Mouse (Mus musculus) midbrain, embryonic 11.5 days (tissue): ENCODE measurements around the gene Syn2. TPM values are rescaled to one million over a fixed set of nuclear protein-coding genes. Genes with fewer than 3 reads are reported as not detected.

Experiments used
- ATAC-seq: fragments of 200-750 bp; cut with Nextera tagmentation; 2 replicates; pipeline ENCODE4 v1.8.0; 2017; ENCODE audit warnings: moderate TSS enrichment, moderate library complexity; ENCODE audit not compliant: low FRiP score
- DNase-seq: peaks from one replicate; pipeline ENCODE4 v3.0.0; 2015; ENCODE audit warnings: low spot score; ENCODE audit errors: missing footprints
- H3K27ac ChIP-seq: fragments of 300-500 bp; sonication (generic); 2 replicates; pipeline ENCODE4 v1.5.1; 2014; ENCODE audit warnings: low read depth, low read length
- H3K27me3 ChIP-seq: fragments of 300-500 bp; sonication (generic); 2 replicates; pipeline ENCODE4 v1.6.1; 2014; ENCODE audit warnings: mild to moderate bottlenecking, low read length, moderate library complexity, mixed read lengths; ENCODE audit not compliant: control insufficient read depth, insufficient read depth
- H3K36me3 ChIP-seq: fragments of 300-500 bp; sonication (generic); 2 replicates; pipeline ENCODE4 v1.6.1; 2014; ENCODE audit warnings: mild to moderate bottlenecking, low read length, moderate library complexity, mixed read lengths; ENCODE audit not compliant: control insufficient read depth, insufficient read depth
- H3K4me1 ChIP-seq: fragments of 300-500 bp; sonication (generic); 2 replicates; pipeline ENCODE4 v1.6.1; 2014; ENCODE audit warnings: low read length; ENCODE audit not compliant: control insufficient read depth, insufficient read depth
- H3K4me2 ChIP-seq: fragments of 300-500 bp; sonication (generic); 2 replicates; pipeline ENCODE4 v1.6.1; 2014; ENCODE audit warnings: mild to moderate bottlenecking, moderate library complexity
- H3K4me3 ChIP-seq: fragments of 300-500 bp; sonication (generic); 2 replicates; pipeline ENCODE4 v1.5.1; 2014; ENCODE audit warnings: low read depth, low read length
- H3K9ac ChIP-seq: fragments of 300-500 bp; sonication (generic); 2 replicates; pipeline ENCODE4 v1.6.1; 2014; ENCODE audit warnings: low read length
- H3K9me3 ChIP-seq: fragments of 300-500 bp; sonication (generic); 2 replicates; pipeline ENCODE4 v1.6.1; 2016; ENCODE audit warnings: low read length; ENCODE audit not compliant: control insufficient read depth
- WGBS: fragments of 180-500 bp; shearing (Covaris S2); extraction: QIAGEN DNeasy Blood & Tissue Kit; methylation state at CpG from one replicate; pipeline ENCODE4 v1.1.7; 2014; 5-methylcytosine and 5-hydroxymethylcytosine counted together
- polyA plus RNA-seq: library from polyadenylated mRNA; unstranded; fragments of >200 nt; fragmentation: Nextera tagmentation; extraction: Ambion mirVana; gene quantifications from 2 replicates; pipeline ENCODE4 v1.2.1, GENCODE M21; 2014

The Syn2 gene
- polyA plus RNA-seq, 1 experiment from 2014 or later: 2.7 TPM

DNA sequence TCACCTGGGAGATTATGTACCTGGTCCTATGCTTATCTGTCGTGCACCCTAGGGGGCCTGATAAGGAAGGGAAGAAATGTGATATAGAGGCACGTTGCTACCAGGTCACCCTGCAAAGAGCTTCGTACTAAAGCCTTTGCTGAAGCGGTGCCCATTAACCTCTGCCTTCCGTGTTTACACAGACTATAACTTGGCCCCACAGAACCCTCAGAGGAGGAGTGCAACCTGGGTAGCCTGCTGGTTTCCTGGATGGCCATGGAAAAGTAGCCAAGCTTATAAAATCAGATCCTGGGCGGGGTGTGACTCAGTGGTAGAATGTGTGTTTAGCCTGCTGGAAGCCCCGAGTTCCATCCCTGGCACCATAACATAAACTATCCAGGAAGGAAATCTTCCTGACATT, 179.2 kb downstream of the Syn2 start:
- no peak for DNase-seq
- Histone ChIP-seq H3K27me3 (no peaks in the 10 kb centered on the region), H3K4me1 (no peaks in the 10 kb centered on the region), H3K4me3 (no peak overlapping the region), H3K9me3 (no peaks in the 10 kb centered on the region), H3K4me2 (no peak overlapping the region), H3K9ac (no peak overlapping the region), H3K27ac (no peak overlapping the region), H3K36me3 (no peaks in the 10 kb centered on the region)
- 83% methylated on average over 7 of the region's 7 CpGs for WGBS
- no peak for ATAC-seq

DNA sequence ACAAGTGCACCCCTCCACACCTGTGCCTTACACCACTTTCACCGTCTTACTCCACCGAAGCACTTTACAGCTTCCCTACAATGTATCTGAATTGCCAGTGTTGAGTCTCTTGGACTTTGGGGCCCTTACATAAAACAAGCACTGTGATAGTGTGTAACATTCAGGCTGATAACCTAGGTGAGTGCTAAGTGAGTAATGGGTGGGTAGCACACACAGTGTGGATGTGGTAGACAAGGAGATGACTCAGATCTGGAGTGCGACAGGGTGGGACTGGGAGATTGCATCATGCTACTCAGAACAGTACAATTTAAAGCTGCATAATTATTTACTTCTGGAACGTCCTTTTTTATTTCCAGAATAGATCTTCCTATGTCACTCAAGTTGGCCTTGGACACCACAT, 181.1 kb downstream of the Syn2 start:
- no peaks in the 10 kb centered on the region for H3K4me1 ChIP-seq
- no peaks in the 10 kb centered on the region for H3K9me3 ChIP-seq
- H3K9ac ChIP-seq: no peak overlapping the region
- ATAC-seq: no peak
- no peak for DNase-seq
- no peak overlapping the region for H3K4me3 ChIP-seq
- H3K36me3 ChIP-seq: no peaks in the 10 kb centered on the region
- H3K4me2 ChIP-seq: no peak overlapping the region
- H3K27me3 ChIP-seq: no peaks in the 10 kb centered on the region
- no peak overlapping the region for H3K27ac ChIP-seq
- WGBS: 88% methylated on average over 4 of the region's 4 CpGs

DNA sequence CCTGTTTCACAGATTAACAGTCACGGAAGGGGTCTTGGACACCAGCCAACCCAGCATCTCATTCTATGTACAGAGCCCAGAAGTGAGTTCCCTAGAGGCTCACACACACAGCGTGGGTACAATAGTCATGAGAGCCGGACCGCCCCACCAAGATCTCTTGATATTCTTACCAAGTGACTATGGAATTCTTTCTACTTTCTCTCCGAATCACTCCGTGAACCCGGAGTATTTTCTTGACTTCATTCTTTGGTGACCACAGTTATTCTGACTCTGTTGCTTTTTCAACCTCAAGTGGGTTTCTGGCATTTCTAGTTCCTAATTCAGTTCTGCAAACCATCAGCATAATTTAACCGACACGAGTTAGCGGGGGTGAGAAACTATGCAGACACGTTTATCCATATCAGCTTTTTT, 182.1 kb downstream of the Syn2 start:
- 90% methylated on average over 11 of the region's 11 CpGs for WGBS
- H3K9ac ChIP-seq: no peak overlapping the region
- H3K27ac ChIP-seq: no peak overlapping the region
- DNase-seq (no peak), ATAC-seq (no peak)
- H3K4me2 ChIP-seq: no peak overlapping the region
- H3K36me3 ChIP-seq: no peaks in the 10 kb centered on the region
- no peaks in the 10 kb centered on the region for H3K27me3 ChIP-seq
- H3K9me3 ChIP-seq: no peaks in the 10 kb centered on the region
- no peaks in the 10 kb centered on the region for H3K4me1 ChIP-seq
- no peak overlapping the region for H3K4me3 ChIP-seq

DNA sequence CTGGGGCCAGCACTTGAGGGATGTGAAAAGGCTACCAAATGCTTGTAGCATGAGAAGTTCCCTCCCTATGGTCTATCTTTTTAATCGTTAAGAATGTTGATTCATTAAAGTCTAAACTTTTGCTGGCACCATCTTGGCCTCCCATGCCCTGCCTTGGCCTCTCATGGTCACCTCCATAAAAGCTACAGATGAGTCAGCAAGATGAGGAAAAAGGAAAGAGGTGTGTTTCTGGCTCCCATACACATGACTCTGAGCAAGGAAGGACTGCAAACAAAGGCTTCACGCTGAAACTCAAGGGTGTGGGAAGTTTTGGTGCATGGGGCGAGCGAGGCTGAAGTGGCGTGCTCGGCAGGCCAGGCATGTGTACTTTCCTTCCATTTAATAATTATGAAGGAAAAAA, 184.1 kb downstream of the Syn2 start:
- no peak overlapping the region for H3K4me2 ChIP-seq
- DNase-seq: no peak
- H3K4me1 ChIP-seq: no peaks in the 10 kb centered on the region
- no peaks in the 10 kb centered on the region for H3K9me3 ChIP-seq
- H3K4me3 ChIP-seq: no peak overlapping the region
- no peaks in the 10 kb centered on the region for H3K36me3 ChIP-seq
- no peak overlapping the region for H3K9ac ChIP-seq
- no peaks in the 10 kb centered on the region for H3K27me3 ChIP-seq
- no peak overlapping the region for H3K27ac ChIP-seq
- ATAC-seq: no peak
- WGBS: 90% methylated on average over 6 of the region's 6 CpGs

DNA sequence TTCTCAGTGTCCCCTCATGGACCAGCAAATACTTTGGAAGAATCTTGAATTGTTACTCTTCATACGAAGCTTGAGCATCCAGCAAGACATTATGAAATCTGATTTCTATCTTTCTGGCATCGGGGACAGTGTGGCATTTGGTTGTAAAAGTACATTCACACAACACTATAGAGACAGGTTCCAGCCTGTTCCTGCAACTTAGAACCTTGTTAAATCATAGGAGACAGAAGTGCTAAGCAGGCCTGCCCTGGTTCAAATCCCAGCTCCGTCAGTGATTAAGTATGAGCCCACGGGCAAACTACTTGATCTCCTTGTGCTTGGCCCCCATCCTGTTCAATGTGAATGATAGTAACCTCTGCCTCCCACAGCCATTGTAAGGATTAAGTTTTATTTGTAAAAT, 185.0 kb downstream of the Syn2 start:
- ATAC-seq (no peak), DNase-seq (no peak)
- no peaks in the 10 kb centered on the region for H3K36me3 ChIP-seq
- H3K4me2 ChIP-seq: no peak overlapping the region
- H3K27me3 ChIP-seq: no peaks in the 10 kb centered on the region
- 87% methylated on average over 4 of the region's 4 CpGs for WGBS
- no peaks in the 10 kb centered on the region for H3K4me1 ChIP-seq
- H3K9ac ChIP-seq: no peak overlapping the region
- H3K9me3 ChIP-seq: no peaks in the 10 kb centered on the region
- H3K27ac ChIP-seq: no peak overlapping the region
- H3K4me3 ChIP-seq: no peak overlapping the region

DNA sequence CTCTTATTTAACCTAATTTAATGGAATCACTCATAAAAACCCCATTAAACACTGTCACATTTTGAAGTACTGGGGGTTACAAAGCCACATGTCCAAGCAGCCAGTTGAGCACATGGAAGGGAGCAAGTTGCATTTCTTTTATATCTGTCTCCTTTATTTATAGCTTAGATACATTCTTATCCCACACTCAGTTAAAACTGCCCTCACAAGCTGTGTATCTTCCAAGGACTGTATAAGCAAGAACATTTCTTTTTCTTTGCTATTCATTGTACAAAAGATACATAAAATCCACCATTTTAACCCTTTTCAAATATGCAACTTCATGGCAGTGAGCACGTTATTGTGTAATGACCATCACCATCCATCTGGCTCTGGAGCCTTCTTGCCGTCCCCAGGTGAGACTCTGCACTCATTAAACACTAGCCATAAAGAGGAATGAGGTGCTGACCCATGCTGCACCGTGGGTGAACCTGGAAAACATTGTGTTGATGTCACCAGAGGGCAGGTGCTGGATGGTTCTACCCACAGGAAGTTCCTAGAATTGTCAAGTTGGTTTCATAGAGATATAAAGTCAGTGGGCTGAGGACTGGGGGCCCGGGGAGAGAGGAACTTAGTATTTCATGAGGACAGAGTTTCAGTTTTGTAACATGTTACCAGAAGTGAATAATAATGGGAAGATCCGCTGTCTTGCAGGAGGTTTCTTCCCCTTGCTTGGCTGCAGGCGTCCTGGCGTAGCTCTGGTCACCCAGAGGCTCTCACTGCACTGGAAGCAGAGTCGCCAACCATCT, 186.4 kb downstream of the Syn2 start:
- no peak overlapping the region for H3K4me3 ChIP-seq

DNA sequence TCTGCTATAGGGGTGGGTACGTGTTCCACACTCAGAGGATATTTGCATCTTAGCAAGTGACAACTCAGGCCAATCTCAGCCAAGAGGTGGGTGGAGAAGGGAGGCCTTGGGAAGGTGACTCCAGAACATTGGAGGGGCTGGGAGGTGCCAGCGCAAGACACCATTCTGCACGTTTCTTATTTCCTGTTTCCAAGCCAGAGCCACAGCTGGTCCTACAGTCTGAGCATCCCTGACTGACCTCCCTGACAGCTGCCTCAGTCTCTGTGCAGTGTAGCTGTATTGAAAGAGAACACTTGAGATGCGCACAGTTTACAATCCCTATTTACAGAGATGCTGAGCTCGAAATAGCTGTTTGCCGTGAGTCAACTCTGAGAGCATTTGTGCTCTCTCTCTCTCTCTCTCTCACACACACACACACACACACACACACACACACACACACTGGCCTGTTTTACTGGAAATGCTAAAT, 187.2 kb downstream of the Syn2 start:
- Histone ChIP-seq H3K4me2 (no peak overlapping the region), H3K4me1 (no peaks in the 10 kb centered on the region), H3K9ac (no peak overlapping the region), H3K4me3 (no peak overlapping the region), H3K27me3 (no peaks in the 10 kb centered on the region), H3K9me3 (no peaks in the 10 kb centered on the region), H3K27ac (no peak overlapping the region), H3K36me3 (no peaks in the 10 kb centered on the region)
- DNase-seq (no peak), ATAC-seq (no peak)
- 70% methylated on average over 6 of the region's 6 CpGs for WGBS

More for the DNA sequence above, 186.4 kb downstream of the Syn2 start:
- H3K36me3 ChIP-seq: no peaks in the 10 kb centered on the region
- H3K9ac ChIP-seq: no peak overlapping the region
- H3K27me3 ChIP-seq: no peaks in the 10 kb centered on the region
- no peaks in the 10 kb centered on the region for H3K9me3 ChIP-seq
- 86% methylated on average over 8 of the region's 8 CpGs for WGBS
- H3K27ac ChIP-seq: no peak overlapping the region
- no peak overlapping the region for H3K4me2 ChIP-seq
- DNase-seq: no peak
- no peaks in the 10 kb centered on the region for H3K4me1 ChIP-seq
- no peak for ATAC-seq

DNA sequence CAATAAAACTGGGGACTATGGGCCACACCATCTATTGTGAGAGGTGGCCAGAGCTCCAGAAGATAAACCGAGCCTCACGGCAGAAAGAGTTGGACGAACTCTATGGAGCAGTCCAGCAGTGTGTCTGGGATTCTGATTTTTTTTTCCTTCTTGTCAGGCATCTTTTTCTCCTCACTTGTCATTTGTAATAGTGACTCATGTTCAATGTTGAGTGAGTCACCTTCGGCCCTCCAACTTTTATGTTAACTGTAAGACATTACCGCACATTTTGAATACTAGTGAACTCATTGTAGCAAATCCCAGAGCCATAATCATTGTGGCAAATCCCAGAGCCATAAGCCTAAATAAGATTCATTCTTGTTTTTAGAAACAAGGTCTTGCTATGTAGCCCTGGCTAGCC, 188.3 kb downstream of the Syn2 start:
- DNase-seq (no peak), ATAC-seq (no peak)
- Histone ChIP-seq H3K4me1 (no peaks in the 10 kb centered on the region), H3K9me3 (no peaks in the 10 kb centered on the region; the same call in 1 of the 2 replicates), H3K27me3 (no peaks in the 10 kb centered on the region), H3K9ac (no peak overlapping the region), H3K27ac (no peak overlapping the region), H3K4me2 (no peak overlapping the region), H3K36me3 (no peaks in the 10 kb centered on the region), H3K4me3 (no peak overlapping the region)
- 94% methylated on average over 5 of the region's 5 CpGs for WGBS

DNA sequence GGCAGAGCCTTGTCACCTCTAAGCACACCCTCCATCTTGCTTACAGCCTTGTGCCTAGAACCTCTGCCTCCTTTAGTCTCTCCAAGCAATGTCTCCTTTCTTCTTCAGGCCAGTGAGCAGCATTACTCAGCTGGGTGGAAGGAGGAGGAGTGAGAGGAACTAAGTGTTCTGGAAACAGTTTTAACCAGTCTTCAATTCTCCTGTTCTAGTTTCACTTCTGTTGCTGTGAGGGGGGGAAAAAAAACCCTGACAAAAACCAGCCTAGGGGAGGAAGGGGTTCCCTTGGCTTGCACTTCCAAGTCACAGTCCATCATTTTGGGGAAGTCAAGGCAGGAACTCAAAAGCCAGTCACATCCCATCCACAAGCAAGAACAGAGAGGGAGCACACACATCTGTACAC, 196.3 kb downstream of the Syn2 start:
- Histone ChIP-seq H3K4me2 (no peak overlapping the region), H3K9ac (no peak overlapping the region), H3K9me3 (no peaks in the 10 kb centered on the region; the same call in 1 of the 2 replicates), H3K27ac (no peak overlapping the region), H3K4me3 (no peak overlapping the region), H3K4me1 (no peaks in the 10 kb centered on the region), H3K36me3 (no peaks in the 10 kb centered on the region), H3K27me3 (no peaks in the 10 kb centered on the region)
- DNase-seq (no peak), ATAC-seq (no peak)
